Mouse (Mus musculus) left cerebral cortex, postnatal 25 days (tissue): ENCODE measurements at regions not wholly inside any gene's neighbourhood (a gene's known extent, or its start where the extent isn't known, plus 50 kb on each side); places are given as distances from the start of the nearest gene placed in this dataset.

Experiments
- DNase-seq, 2 experiments: peaks; one replicate each; pipeline ENCODE4 v3.0.0; 2022; ENCODE audit warnings: low spot score in 2 of 2, mixed read lengths in 1 of 2
- intact Hi-C: fragments of 180-260 bp; cut with DNase I; formaldehyde crosslinking; loops from one replicate; pipeline ENCODE4 v1.15.1; 2025

- no peak for DNase-seq
- intact Hi-C loops: no loop called here
Measured at GRCm38 (mm10) chr4:12481481-12481880, 309.7 kb upstream of the Fam92a start.

- intact Hi-C loops: no loop called here
- peak in 1 of 2 experiments; percentile 9 for DNase-seq
Measured at GRCm38 (mm10) chr4:12476717-12477116, 304.9 kb upstream of the Fam92a start.

GRCm38 (mm10) chr4:12474981-12475568, 303.3 kb upstream of the Fam92a start:
- no peak for DNase-seq
- intact Hi-C loops: no loop called here

GRCm38 (mm10) chr4:12474421-12474820, 302.6 kb upstream of the Fam92a start:
- intact Hi-C loops: no loop called here
- DNase-seq: no peak

GRCm38 (mm10) chr4:12461701-12462100, 289.9 kb upstream of the Fam92a start:
- intact Hi-C loops: no loop called here
- DNase-seq: no peak

DNA sequence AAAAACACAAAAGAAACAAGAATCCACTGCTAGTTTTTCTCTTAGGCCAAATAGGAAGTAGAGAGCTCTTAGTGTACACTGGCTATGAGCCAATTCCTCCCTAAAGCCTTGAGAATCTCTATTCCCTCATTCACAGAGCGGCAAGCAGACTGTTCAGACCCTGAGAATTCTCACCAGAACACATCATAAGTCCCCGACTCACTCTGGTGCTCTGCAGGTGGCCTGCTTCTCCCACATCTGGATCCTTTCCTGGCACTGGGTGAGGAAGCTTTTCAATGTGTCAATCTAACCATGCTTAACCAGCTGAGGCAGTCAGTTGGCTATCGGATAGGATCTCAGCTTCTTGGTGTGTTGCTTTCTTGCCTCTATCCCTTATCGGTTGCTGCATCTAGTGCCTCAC, 289.4 kb upstream of the Fam92a start:
- no peak for DNase-seq
- intact Hi-C loops: no loop called here

- intact Hi-C loops: no loop called here
- DNase-seq: peak in 1 of 2 experiments; percentile 19
Measured at GRCm38 (mm10) chr4:12457978-12458597, 286.3 kb upstream of the Fam92a start.

- intact Hi-C loops: loop anchor here (5.0 kb wide), 1 partner anchor 210 kb away; no protein-coding TSS in a partner anchor
- DNase-seq: peak in 1 of 2 experiments; percentile 61
Measured at GRCm38 (mm10) chr4:12452086-12452485, 280.3 kb upstream of the Fam92a start.

DNA sequence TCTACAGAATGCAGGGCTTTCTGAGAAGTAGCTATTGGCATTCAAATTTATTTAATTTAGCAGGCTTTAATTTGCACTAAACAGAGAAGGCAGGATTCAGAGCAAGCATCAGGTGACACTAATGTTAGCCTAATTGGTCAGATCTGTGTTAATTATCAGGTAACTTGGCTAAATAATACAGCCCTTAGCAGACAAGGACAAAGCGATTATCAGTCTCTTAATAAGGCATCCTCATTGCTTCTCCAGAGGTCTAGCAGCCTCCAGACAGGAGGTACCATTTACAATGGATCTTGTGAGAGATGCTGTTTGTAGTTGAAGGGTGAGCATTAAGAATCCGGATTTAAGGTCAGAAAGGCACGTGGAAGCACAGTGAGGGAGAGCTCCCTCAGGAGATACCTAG, 253.7 kb upstream of the Fam92a start:
- DNase-seq: no peak
- intact Hi-C loops: no loop called here

DNA sequence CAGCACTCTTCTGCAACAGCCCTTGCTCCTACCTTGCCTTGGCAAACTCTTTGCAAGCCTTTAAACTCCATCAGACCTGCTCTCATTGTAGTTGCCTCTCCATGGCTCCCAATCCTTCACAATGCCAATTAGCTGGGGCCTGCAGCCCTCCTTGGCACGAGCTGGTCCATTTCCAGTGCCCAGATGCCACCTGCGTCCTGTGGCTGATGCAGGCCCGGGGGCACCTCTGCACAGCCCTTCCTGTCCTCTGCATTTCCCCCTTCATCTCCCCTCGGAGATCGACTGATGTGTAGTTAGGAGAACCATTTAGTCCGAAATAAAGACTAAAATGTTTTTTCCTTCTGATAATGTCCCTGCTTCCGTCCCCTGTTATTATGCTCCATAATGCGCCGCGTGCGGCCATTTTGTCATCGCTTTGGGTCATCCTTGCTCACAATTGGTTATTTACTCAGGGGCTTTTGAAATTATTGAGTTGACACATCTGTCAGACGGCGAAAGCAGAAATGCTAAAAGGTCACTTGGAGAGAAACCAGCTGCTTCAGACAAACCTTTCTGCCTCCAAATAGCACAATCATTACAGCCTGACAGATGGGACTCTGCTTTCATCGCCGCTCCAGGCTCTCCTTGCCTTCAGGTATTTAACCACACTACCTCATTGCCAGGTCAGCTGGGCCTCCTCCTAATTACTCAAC, 250.0 kb upstream of the Fam92a start:
- intact Hi-C loops: no loop called here
- DNase-seq: no peak

DNA sequence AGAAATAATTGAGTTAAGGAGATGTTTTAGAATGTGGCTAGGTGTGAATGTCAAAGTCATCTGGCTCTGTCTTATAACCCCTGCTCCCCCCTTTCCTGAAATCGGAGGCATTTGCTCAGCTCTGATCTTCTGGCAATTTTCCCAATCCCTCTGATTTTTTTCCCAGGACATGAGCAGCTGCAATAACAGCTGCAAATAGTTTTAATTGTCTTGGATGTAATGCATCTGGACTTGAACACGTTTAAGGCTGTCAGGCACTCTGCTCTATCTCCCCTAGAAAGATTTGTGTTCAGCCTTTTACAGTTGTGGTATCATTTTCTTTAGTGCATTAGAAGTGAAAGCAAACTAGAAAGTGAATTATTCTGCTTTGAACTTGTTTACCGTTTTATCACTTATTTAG, 246.3 kb upstream of the Fam92a start:
- no peak for DNase-seq
- intact Hi-C loops: no loop called here

- intact Hi-C loops: no loop called here
- peak in 1 of 2 experiments; percentile 61 for DNase-seq
Measured at GRCm38 (mm10) chr4:12395344-12395743, 223.5 kb upstream of the Fam92a start.

DNA sequence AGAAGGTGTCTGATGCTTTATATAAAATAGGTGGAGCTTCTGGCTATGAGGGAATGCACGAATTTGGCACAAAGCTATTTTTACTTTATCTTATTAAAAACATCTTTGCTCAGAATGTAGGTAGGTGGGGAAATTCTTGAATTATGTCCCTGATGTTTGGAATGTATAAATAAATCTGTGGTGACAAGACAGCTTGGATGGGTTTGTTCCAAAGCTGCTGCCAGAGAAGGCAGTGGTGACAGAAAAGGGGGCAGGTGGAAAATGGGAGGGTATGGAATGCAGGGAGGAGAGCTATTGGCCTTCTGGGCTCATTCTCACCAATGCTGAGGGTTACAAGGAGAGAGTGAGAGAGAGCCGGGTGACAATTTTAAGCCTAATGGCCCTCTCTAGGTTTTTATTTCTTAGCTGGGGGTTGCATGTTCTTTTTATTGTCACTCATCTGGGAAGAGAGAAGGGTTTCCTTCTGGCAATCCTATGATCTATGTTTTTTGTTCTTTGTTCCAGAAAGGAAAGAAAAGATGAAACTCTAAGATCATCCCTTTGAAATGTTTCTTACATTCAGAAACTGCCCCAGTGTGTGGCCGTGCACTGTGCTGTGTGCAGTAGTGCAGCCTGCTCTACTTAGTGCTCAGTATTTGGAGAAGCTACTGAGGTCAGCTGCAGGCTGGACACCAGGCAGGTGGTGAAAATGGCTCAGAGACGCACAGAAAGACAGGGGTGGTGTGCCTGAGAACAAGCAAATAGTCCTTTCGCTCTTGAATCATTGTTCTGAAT, 205.2 kb upstream of the Fam92a start:
- DNase-seq: peak in 1 of 2 experiments; percentile 90
- intact Hi-C loops: no loop called here

GRCm38 (mm10) chr4:12369551-12369950, 197.7 kb upstream of the Fam92a start:
- intact Hi-C loops: no loop called here
- DNase-seq: no peak

- intact Hi-C loops: no loop called here
- no peak for DNase-seq
Measured at GRCm38 (mm10) chr4:12356992-12357634, 185.3 kb upstream of the Fam92a start.

- peak in 1 of 2 experiments; percentile 42 for DNase-seq
- intact Hi-C loops: no loop called here
Measured at GRCm38 (mm10) chr4:12353337-12353856, 181.6 kb upstream of the Fam92a start.

DNA sequence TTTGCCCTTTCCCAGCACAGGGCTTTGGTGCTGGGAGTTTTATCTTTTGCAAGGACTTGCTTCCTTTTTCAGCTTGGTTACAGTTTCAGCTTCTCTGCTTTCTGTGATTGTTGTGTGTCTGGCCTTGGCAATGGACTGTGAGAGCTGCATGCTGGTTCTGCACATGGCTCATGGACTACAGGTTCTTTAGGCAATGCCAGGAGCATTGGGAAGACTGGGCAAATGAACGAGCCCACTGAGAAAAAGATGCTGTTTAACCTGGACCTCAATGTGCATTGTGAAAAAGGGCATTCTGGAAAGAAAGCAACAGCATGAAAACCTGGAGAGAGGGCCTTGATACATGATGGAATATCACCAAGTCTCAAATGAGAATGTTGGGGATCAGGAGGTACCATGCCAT, 167.4 kb upstream of the Fam92a start:
- intact Hi-C loops: no loop called here
- no peak for DNase-seq

- intact Hi-C loops: no loop called here
- DNase-seq: peak; percentile 18 to 29
Measured at GRCm38 (mm10) chr4:12334832-12335587, 163.2 kb upstream of the Fam92a start.

DNA sequence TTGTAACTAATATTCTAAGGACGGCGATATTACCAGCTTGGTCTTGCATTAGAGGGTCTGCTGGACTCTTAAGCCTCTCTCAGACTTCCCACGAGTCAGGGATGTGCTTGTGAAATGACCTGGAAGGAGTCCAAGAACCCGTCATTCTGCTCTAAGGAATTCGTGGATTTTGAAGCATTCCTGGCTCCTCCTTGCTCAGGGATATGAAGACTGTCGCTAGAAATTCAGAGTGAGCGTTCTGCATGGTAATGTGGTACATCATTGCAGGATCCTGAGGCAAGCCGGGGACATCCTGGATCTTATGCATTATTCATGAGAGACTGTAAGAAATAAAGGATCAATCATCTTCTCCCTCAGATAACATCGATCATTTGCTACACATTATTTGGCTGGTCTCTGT, 162.6 kb upstream of the Fam92a start:
- DNase-seq: peak; percentile 9 to 57
- intact Hi-C loops: no loop called here
